ENCODE assay signal across 8 mouse cellular contexts in the genomic region with DNA sequence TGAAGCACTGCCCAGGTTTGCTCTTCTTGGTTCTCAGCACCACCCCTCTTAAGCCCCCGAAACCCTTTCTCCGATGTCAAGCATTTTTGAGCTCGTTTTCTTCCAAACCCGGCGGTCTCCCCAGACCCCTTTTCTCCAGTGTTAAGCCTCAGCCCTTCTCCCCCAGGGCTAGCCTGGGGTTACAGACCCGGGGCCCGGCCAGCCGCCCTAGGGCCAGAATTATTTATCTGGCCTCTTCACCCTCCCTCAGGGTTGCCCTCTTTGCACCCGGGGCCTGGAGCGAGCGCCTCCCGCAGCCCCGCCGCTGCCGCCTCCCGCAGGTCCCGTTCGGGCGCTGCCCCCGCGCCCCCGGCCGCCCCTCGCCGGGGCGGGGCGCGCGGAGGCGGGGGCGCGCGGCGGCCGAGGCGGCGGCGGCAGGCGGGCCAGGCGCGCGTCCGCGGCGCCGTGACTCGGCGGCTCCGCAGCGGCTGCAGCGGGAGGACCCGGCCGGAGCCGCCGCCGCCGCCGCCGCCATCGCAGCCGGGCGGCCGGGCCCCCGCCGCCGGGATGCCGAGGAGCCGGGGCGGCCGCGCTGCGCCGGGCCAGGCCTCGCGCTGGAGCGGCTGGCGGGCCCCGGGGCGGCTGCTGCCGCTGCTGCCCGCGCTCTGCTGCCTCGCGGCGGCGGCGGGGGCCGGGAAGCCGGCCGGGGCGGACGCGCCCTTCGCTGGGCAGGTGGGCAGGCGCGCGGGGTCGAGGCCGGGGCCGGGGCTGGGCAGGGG. TPM values are rescaled to one million over a fixed set of nuclear protein-coding genes. Genes with fewer than 3 reads are reported as not detected.
DNase-seq lines count a peak whose midpoint lies in the region; ATAC-seq and TF ChIP-seq lines count a peak whose summit lies in the region.

A gene (plus strand): TSS at position 416 of the 758 bp plus-strand sequence.

- in situ Hi-C loops in ES-E14 (cut with MboI; ENCODE audit: low sequenced_read_pairs in 2 of 2, unreplicated experiment in 2 of 2) = loop anchor here in 1 of 2 experiments (10.0 kb wide), 1 partner anchor 270 kb away; no protein-coding TSS in a partner anchor

- no peak for TF ChIP-seq CTCF in small intestine, adult 2 months (IDR thresholded peaks at IDR 0.05; ENCODE audit: extremely low read depth, insufficient read length, insufficient replicate concordance, low read depth, low read length)

- no peak for ATAC-seq in heart, embryonic 12.5 days (ENCODE audit: insufficient number of reproducible peaks, low FRiP score)
- peak; percentile 43; the same call in 1 of the 2 replicates for ATAC-seq in forebrain, embryonic 14.5 days
- ATAC-seq in limb, embryonic 13.5 days (ENCODE audit: low FRiP score, low read depth) = peak; percentile 57; the same call in 1 of the 2 replicates

- H3K4me2 ChIP-seq in heart, embryonic 12.5 days = peak within 1 kb of the TSS; percentile 98
- H3K4me2 ChIP-seq in forebrain, embryonic 14.5 days (ENCODE audit: low read length) = peak within 1 kb of the TSS; percentile 79
- peak within 1 kb of the TSS; percentile 96 for H3K4me2 ChIP-seq in limb, embryonic 13.5 days (replicated peaks)

- WGBS in heart, embryonic 12.5 days = 24% methylated on average over 100 of the region's 100 CpGs
- 2% methylated on average over 55 of the region's 100 CpGs for WGBS in forebrain, embryonic 14.5 days
- WGBS in limb, embryonic 13.5 days = 3% methylated on average over 37 of the region's 100 CpGs
- 21% methylated on average over 100 of the region's 100 CpGs for WGBS in small intestine, adult 2 months

- no peak within 1 kb of the TSS; the same call in 1 of the 2 replicates for H3K9ac ChIP-seq in heart, embryonic 12.5 days
- H3K9ac ChIP-seq in ES-E14 (ENCODE audit: insufficient read depth, low read depth, low read length, poor library complexity, severe bottlenecking) = peak within 1 kb of the TSS; percentile 38; the same call in 1 of the 2 replicates
- H3K9ac ChIP-seq in forebrain, embryonic 14.5 days (ENCODE audit: low read length) = peak within 1 kb of the TSS; percentile 87
- H3K9ac ChIP-seq in limb, embryonic 13.5 days = no peak within 1 kb of the TSS

- H3K9me3 ChIP-seq in heart, embryonic 12.5 days (replicated peaks) = no peaks in the 10 kb centered on the region
- H3K9me3 ChIP-seq in ES-E14 (ENCODE audit: control insufficient read depth, insufficient read depth, low read depth, low read length) = no peaks in the 10 kb centered on the region
- no peaks in the 10 kb centered on the region for H3K9me3 ChIP-seq in forebrain, embryonic 14.5 days (replicated peaks; ENCODE audit: control insufficient read depth, low read length)
- no peaks in the 10 kb centered on the region for H3K9me3 ChIP-seq in limb, embryonic 13.5 days

- peak within 1 kb of the TSS; percentile 70 for H3K4me3 ChIP-seq in heart, embryonic 12.5 days
- peak within 1 kb of the TSS; percentile 66 to 76 for H3K4me3 ChIP-seq in ES-E14 (ENCODE audit: insufficient read depth in 1 of 2, low read depth in 1 of 2, low read length in 2 of 2, poor library complexity in 1 of 2, severe bottlenecking in 1 of 2)
- H3K4me3 ChIP-seq in forebrain, embryonic 14.5 days (ENCODE audit: low read depth, low read length) = peak within 1 kb of the TSS; percentile 62
- peak within 1 kb of the TSS; percentile 57 for H3K4me3 ChIP-seq in limb, embryonic 13.5 days
- peak within 1 kb of the TSS; percentile 45 for H3K4me3 ChIP-seq in small intestine, adult 2 months (ENCODE audit: low read depth, low read length)

- no peak for DNase-seq in heart, adult 8-10 months (ENCODE audit: low spot score)
- no peak for DNase-seq in ES-E14 (ENCODE audit: low read depth, low spot score)
- DNase-seq in forebrain, embryonic 14.5 days (ENCODE audit: low spot score) = peak; percentile 31
- DNase-seq in thymus, postnatal 0 days (ENCODE audit: low spot score) = no peak
- no peak for DNase-seq in kidney, postnatal 14 days

- H3K36me3 ChIP-seq in heart, embryonic 12.5 days = no peaks in the 10 kb centered on the region
- no peaks in the 10 kb centered on the region for H3K36me3 ChIP-seq in ES-E14 (ENCODE audit: control insufficient read depth, insufficient read depth, low read length, poor library complexity, severe bottlenecking)
- H3K36me3 ChIP-seq in forebrain, embryonic 14.5 days (ENCODE audit: control insufficient read depth, insufficient read depth, low read length) = no peaks in the 10 kb centered on the region
- no peaks in the 10 kb centered on the region for H3K36me3 ChIP-seq in limb, embryonic 13.5 days
- H3K36me3 ChIP-seq in small intestine, adult 2 months (ENCODE audit: control insufficient read depth, insufficient read depth, low read length) = no peaks in the 10 kb centered on the region

- peaks cover 77% of the 10 kb centered on the region for H3K27me3 ChIP-seq in heart, embryonic 12.5 days (replicated peaks)
- peaks cover 6% of the 10 kb centered on the region for H3K27me3 ChIP-seq in forebrain, embryonic 14.5 days (replicated peaks; ENCODE audit: control insufficient read depth, insufficient read depth, low read length)
- peaks cover 74% of the 10 kb centered on the region for H3K27me3 ChIP-seq in limb, embryonic 13.5 days
- H3K27me3 ChIP-seq in small intestine, adult 2 months (ENCODE audit: control insufficient read depth, insufficient read depth, low read length) = peaks cover 33% of the 10 kb centered on the region

- H3K4me1 ChIP-seq in heart, embryonic 12.5 days (replicated peaks) = peaks cover 7% of the 10 kb centered on the region
- peaks cover 0 to 4% of the 10 kb centered on the region in 2 experiments; a peak in 1 of 4 replicates for H3K4me1 ChIP-seq in ES-E14 (ENCODE audit: control insufficient read depth in 2 of 2, insufficient read depth in 2 of 2, low read length in 2 of 2, poor library complexity in 1 of 2)
- H3K4me1 ChIP-seq in forebrain, embryonic 14.5 days (ENCODE audit: control insufficient read depth, insufficient read depth, low read length) = peaks cover 2% of the 10 kb centered on the region; the same call in 1 of the 2 replicates
- H3K4me1 ChIP-seq in limb, embryonic 13.5 days = peaks cover 8% of the 10 kb centered on the region
- H3K4me1 ChIP-seq in small intestine, adult 2 months (ENCODE audit: control insufficient read depth, insufficient read depth, insufficient read length, low read length) = peaks cover 3% of the 10 kb centered on the region

- no peak within 1 kb of the TSS for H3K27ac ChIP-seq in heart, embryonic 12.5 days (ENCODE audit: poor library complexity, severe bottlenecking)
- H3K27ac ChIP-seq in ES-E14 (ENCODE audit: insufficient read depth, low read depth, low read length, poor library complexity, severe bottlenecking) = no peak within 1 kb of the TSS; the same call in 1 of the 2 replicates
- peak within 1 kb of the TSS; percentile 74 for H3K27ac ChIP-seq in forebrain, embryonic 14.5 days (ENCODE audit: low read depth, low read length)
- H3K27ac ChIP-seq in limb, embryonic 13.5 days = no peak within 1 kb of the TSS
- no peak within 1 kb of the TSS for H3K27ac ChIP-seq in small intestine, adult 2 months (ENCODE audit: insufficient read depth, low read depth, low read length)

- TF ChIP-seq POLR2A in small intestine, adult 2 months (IDR thresholded peaks at IDR 0.05; ENCODE audit: low read depth, low read length) = no peak

TF ChIP-seq in ES-E14, 5 proteins besides CTCF, POLR2A, EP300 and RAD21:
- TF ChIP-seq ZC3H11A (IDR thresholded peaks at IDR 0.05; ENCODE audit: borderline replicate concordance, low read depth, low read length) (no peak), ZNF384 (IDR thresholded peaks at IDR 0.05; ENCODE audit: low read depth, low read length) (no peak), CHD2 (IDR thresholded peaks at IDR 0.05; ENCODE audit: low read depth, low read length) (no peak), MAFK (IDR thresholded peaks at IDR 0.05; ENCODE audit: insufficient read depth, low read depth, low read length) (no peak), HCFC1 (IDR thresholded peaks at IDR 0.05; ENCODE audit: borderline replicate concordance, insufficient read depth, low read length) (no peak)
TF ChIP-seq in ES-E14: peak in this region for 0.

RNA-seq across cellular contexts. Expression of the gene that starts here (rescaled TPM):
- 0.05 TPM in 1 of 2 replicates, not detected in the other for polyA plus RNA-seq in heart, embryonic 12.5 days (2016; fragmentation: Nextera tagmentation; extraction: Ambion mirVana)
- not detected for total RNA-seq in heart, adult 8-10 months (2022)
- 0.76 and 1.3 TPM in 2 replicates for total RNA-seq in ES-E14 (2012; rRNA removed)
- polyA plus RNA-seq in forebrain, embryonic 14.5 days (2014; fragmentation: Nextera tagmentation; extraction: Ambion mirVana) = 11.7 and 13.1 TPM in 2 replicates
- polyA plus RNA-seq in limb, embryonic 13.5 days (2015; fragmentation: Nextera tagmentation; extraction: Ambion mirVana) = 0.05 and 0.20 TPM in 2 replicates
- polyA plus RNA-seq in small intestine, adult 2 months (2012; rRNA removed) = 0.22 and 2.4 TPM in 2 replicates
- 0.06 and 0.07 TPM in 2 replicates for polyA plus RNA-seq in thymus, postnatal 0 days (2015; fragmentation: Nextera tagmentation; extraction: Ambion mirVana)

Comparison
In these comparisons a context has a peak if more than half of its experiments do, and no peak if none do; other contexts are left out.
1. Peak in ATAC-seq, H3K4me3 ChIP-seq and H3K4me2 ChIP-seq in limb, embryonic 13.5 days; RNA of the gene not detected or under 1 TPM.
2. H3K9ac ChIP-seq: peak in ES-E14 (single experiment) and forebrain, embryonic 14.5 days (single experiment); none in heart, embryonic 12.5 days (single experiment) and limb, embryonic 13.5 days (single experiment).
3. Peak in every context shown above with its lines, with median percentiles within 50 percentile points of each other: H3K4me2 ChIP-seq and H3K4me3 ChIP-seq.